ENCODE assay signal across 7 mouse cellular contexts in the genomic region with DNA sequence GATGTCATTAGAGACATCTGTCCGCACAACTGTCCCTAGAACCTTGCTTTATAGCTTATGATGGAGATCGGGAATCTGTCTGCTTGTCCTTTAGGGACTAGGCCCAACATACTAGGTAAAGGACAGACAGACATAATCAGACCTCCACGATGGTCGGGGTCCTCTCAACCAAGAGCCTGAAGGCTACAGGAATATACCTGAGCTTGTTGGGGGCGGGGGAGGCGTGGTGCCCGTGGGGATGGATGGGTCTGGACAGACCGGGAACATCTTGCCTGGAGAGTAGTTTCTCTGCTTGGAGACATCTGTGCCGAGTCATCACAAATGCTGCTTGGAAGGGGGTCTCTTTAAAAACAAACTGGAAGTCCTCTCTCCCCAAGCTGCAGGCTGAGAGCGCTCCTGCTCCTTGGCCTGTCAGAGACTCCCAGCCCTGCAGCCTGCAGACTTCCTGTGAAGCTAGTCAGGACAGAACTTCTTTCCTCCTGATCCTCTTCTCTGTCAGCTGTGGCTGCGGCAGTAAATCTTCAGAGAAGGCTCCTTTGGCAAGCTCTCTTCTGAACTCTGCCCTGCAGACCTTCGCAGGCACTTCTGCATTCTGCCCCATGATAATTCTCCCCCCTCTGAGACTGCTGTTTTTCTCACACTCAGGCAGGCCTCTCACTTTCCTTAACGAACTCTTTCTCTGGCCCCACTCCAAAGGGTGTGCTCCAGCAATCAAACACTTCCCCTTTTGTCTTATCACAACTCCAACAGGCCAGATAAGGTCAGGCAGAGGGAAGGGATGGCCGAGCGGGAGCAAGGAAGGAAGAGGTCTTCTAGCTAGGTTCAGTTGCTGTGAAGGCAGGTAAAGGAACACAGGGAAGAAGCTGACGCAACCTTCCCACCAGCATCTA.
A peak's percentile ranks its signal among the peaks of the same experiment; 100 is the strongest.
DNase-seq lines count a peak whose midpoint lies in the region; ATAC-seq and TF ChIP-seq lines count a peak whose summit lies in the region.

No protein-coding gene starts in this region.

- no peaks in the 10 kb centered on the region for H3K79me2 ChIP-seq in heart, adult 2 months (replicated peaks; ENCODE audit: control insufficient read depth, insufficient read depth, low read length)

- peaks cover 9% of the 10 kb centered on the region for H3K4me1 ChIP-seq in heart, adult 2 months (ENCODE audit: control insufficient read depth, insufficient read depth, low read length)
- peaks cover 20% of the 10 kb centered on the region for H3K4me1 ChIP-seq in kidney, embryonic 16.5 days (ENCODE audit: insufficient read depth, low read length)

- no peaks in the 10 kb centered on the region for H3K9me3 ChIP-seq in kidney, embryonic 16.5 days (ENCODE audit: low read length)

- peak; percentile 93 for ATAC-seq in kidney, embryonic 16.5 days (ENCODE audit: low FRiP score, low TSS enrichment)
- no peak for ATAC-seq in erythroid progenitor cell, adult 5-6 weeks (replicated peaks; ENCODE audit: low FRiP score, poor library complexity, severe bottlenecking)

- peak; percentile 97 for DNase-seq in MEL-GATA-1-ER (ENCODE audit: extremely low read depth, low read depth)
- DNase-seq in adrenal gland, adult 8-10 months, result peak; percentile 33
- DNase-seq in heart, adult 2 months, result peak; percentile 55 to 74
- peak; percentile 51 for DNase-seq in lung, postnatal 25 days (ENCODE audit: low spot score)
- DNase-seq in frontal cortex, postnatal 36 days (ENCODE audit: low spot score in 2 of 2), result no peak

- H3K4me2 ChIP-seq in kidney, embryonic 16.5 days (replicated peaks; ENCODE audit: low read depth, low read length), result peak overlapping the region; percentile 37

- peak overlapping the region; percentile 36 for H3K27ac ChIP-seq in heart, adult 2 months
- peak overlapping the region; percentile 87 for H3K27ac ChIP-seq in kidney, embryonic 16.5 days (ENCODE audit: low read length)

- no peaks in the 10 kb centered on the region for H3K27me3 ChIP-seq in heart, adult 2 months (ENCODE audit: control insufficient read depth, insufficient read depth, low read length)
- no peaks in the 10 kb centered on the region for H3K27me3 ChIP-seq in kidney, embryonic 16.5 days (ENCODE audit: insufficient read depth, low read length)

- TF ChIP-seq POLR2A in heart, adult 2 months (IDR thresholded peaks at IDR 0.05; ENCODE audit: insufficient read depth, low read depth, low read length), result no peak

- TF ChIP-seq EP300 in heart, adult 2 months (IDR thresholded peaks at IDR 0.05; ENCODE audit: insufficient read depth, low read depth, low read length), result no peak

- peak overlapping the region; percentile 22; the same call in 1 of the 2 replicates for H3K4me3 ChIP-seq in heart, adult 2 months
- no peak overlapping the region for H3K4me3 ChIP-seq in kidney, embryonic 16.5 days (ENCODE audit: low read length)

- H3K36me3 ChIP-seq in heart, adult 2 months (ENCODE audit: control insufficient read depth, insufficient read depth, low read length), result no peaks in the 10 kb centered on the region
- no peaks in the 10 kb centered on the region for H3K36me3 ChIP-seq in kidney, embryonic 16.5 days (ENCODE audit: insufficient read depth, low read length)

- no peak for TF ChIP-seq CTCF in heart, adult 2 months (IDR thresholded peaks at IDR 0.05)

- intact Hi-C loops in heart, adult 2 months (cut with DNase I), result no loop called here

- H3K9ac ChIP-seq in heart, adult 2 months (ENCODE audit: low read depth, low read length), result no peak overlapping the region
- 0 out of 2 replicates have a peak overlapping the region, but pooled peaks have one; percentile 22 for H3K9ac ChIP-seq in kidney, embryonic 16.5 days (replicated peaks; ENCODE audit: low read length)

- 34% methylated on average over 16 of the region's 16 CpGs for WGBS in heart, adult 2 months
- 38% methylated on average over 16 of the region's 16 CpGs for WGBS in kidney, embryonic 16.5 days

Comparison
In these comparisons a context has a peak if more than half of its experiments do, and no peak if none do; other contexts are left out.
1. DNase-seq: peak in MEL-GATA-1-ER (single experiment), adrenal gland, adult 8-10 months (single experiment), heart, adult 2 months (2 of 2) and lung, postnatal 25 days (single experiment); none in frontal cortex, postnatal 36 days (0 of 2).